Mouse (Mus musculus) ovary, postnatal 36 days (tissue): Measurements from ENCODE around the gene Klhdc7b.

Source experiments
- DNase-seq: peaks from one replicate; pipeline ENCODE4 v3.0.0; 2022; ENCODE audit warnings: low spot score, mixed read lengths

The Klhdc7b gene

GRCm38 (mm10) chr15:89374801-89375534, 9.7 kb upstream of the Klhdc7b start:
- DNase-seq: no peak

GRCm38 (mm10) chr15:89376040-89376439, 8.7 kb upstream of the Klhdc7b start:
- DNase-seq: no peak

- no peak for DNase-seq
Observed at GRCm38 (mm10) chr15:89376957-89377356, 7.8 kb upstream of the Klhdc7b start, which contains the start of gene Tymp. Tymp (minus strand) TSS chr15:89377039.

- DNase-seq: no peak
Observed at GRCm38 (mm10) chr15:89377362-89377761, 7.4 kb upstream of the Klhdc7b start.

- no peak for DNase-seq
Observed at GRCm38 (mm10) chr15:89377938-89378828, 6.5 kb upstream of the Klhdc7b start.

- no peak for DNase-seq
Observed at GRCm38 (mm10) chr15:89378831-89379401, 5.8 kb upstream of the Klhdc7b start, which contains the start of gene Odf3b. Odf3b (minus strand) TSS chr15:89379282.

GRCm38 (mm10) chr15:89379429-89379828, 5.3 kb upstream of the Klhdc7b start:
- DNase-seq: no peak

- DNase-seq: no peak
Observed at GRCm38 (mm10) chr15:89387127-89387526, 2.4 kb downstream of the Klhdc7b start.

- DNase-seq: no peak
Observed at GRCm38 (mm10) chr15:89390081-89390480, 5.4 kb downstream of the Klhdc7b start.

- DNase-seq: no peak
Observed at GRCm38 (mm10) chr15:89396883-89397282, 12.2 kb downstream of the Klhdc7b start.

- no peak for DNase-seq
Observed at GRCm38 (mm10) chr15:89398146-89398545, 13.4 kb downstream of the Klhdc7b start.

GRCm38 (mm10) chr15:89399716-89400115, 15.0 kb downstream of the Klhdc7b start:
- DNase-seq: no peak

GRCm38 (mm10) chr15:89402471-89402870, 17.8 kb downstream of the Klhdc7b start:
- no peak for DNase-seq

- no peak for DNase-seq
Observed at GRCm38 (mm10) chr15:89404831-89405623, 20.3 kb downstream of the Klhdc7b start.

- DNase-seq: no peak
Observed at GRCm38 (mm10) chr15:89406691-89407090, 22.0 kb downstream of the Klhdc7b start.

GRCm38 (mm10) chr15:89410118-89410517, 25.4 kb downstream of the Klhdc7b start, which contains the start of gene Syce3:
Syce3 (minus strand) TSS chr15:89410503.
- DNase-seq: no peak

- no peak for DNase-seq
Observed at GRCm38 (mm10) chr15:89415282-89415681, 30.6 kb downstream of the Klhdc7b start.

- DNase-seq: no peak
Observed at GRCm38 (mm10) chr15:89421938-89422337, 37.2 kb downstream of the Klhdc7b start.

- DNase-seq: no peak
Observed at GRCm38 (mm10) chr15:89424621-89425020, 39.9 kb downstream of the Klhdc7b start.

GRCm38 (mm10) chr15:89425711-89426121, 41.0 kb downstream of the Klhdc7b start, which contains the start of gene Cpt1b:
Cpt1b (minus strand) TSS chr15:89425863.
- DNase-seq: no peak

- DNase-seq: no peak
Observed at GRCm38 (mm10) chr15:89426716-89427115, 42.0 kb downstream of the Klhdc7b start.
